Mouse (Mus musculus) ES-E14 (cell line): ENCODE data around the gene Carmil1. TPM values are rescaled to one million over a fixed set of nuclear protein-coding genes. Genes with fewer than 3 reads are reported as not detected.
A peak's percentile ranks its signal among the peaks of the same experiment; 100 is the strongest.

Experiments used
- DNase-seq: peaks from one replicate; pipeline ENCODE4 v3.0.0-alpha.2; 2013; ENCODE audit warnings: low read depth, low spot score
- H3K27ac ChIP-seq: 2 replicates; pipeline ENCODE4 v1.5.1; 2012; ENCODE audit warnings: low read depth, mild to moderate bottlenecking, low read length, moderate library complexity, mixed read lengths; ENCODE audit not compliant: poor library complexity, insufficient read depth, severe bottlenecking
- H3K36me3 ChIP-seq: 2 replicates; pipeline ENCODE4 v1.6.1; 2012; ENCODE audit warnings: mild to moderate bottlenecking, low read length, moderate library complexity, mixed read lengths; ENCODE audit not compliant: control insufficient read depth, poor library complexity, insufficient read depth, severe bottlenecking
- H3K4me1 ChIP-seq, 2 experiments: fragments of 150-350 bp in 1 of 2; sonication (generic) in 1 of 2; 2 replicates each; pipeline ENCODE4 v1.6.1; 2012; ENCODE audit warnings: low read length in 2 of 2, mild to moderate bottlenecking in 1 of 2, mixed read lengths in 1 of 2; ENCODE audit not compliant: control insufficient read depth in 2 of 2, insufficient read depth in 2 of 2, poor library complexity in 1 of 2
- H3K4me3 ChIP-seq, 2 experiments: fragments of 150-350 bp in 1 of 2; sonication (generic) in 1 of 2; 2 replicates each; pipeline ENCODE4 v1.5.1; 2012; ENCODE audit warnings: low read length in 2 of 2, low read depth in 1 of 2, mild to moderate bottlenecking in 1 of 2, mixed read lengths in 1 of 2; ENCODE audit not compliant: insufficient read depth in 1 of 2, poor library complexity in 1 of 2, severe bottlenecking in 1 of 2
- H3K9ac ChIP-seq: 2 replicates; pipeline ENCODE4 v1.6.1; 2012; ENCODE audit warnings: low read depth, mild to moderate bottlenecking, low read length, mixed read lengths; ENCODE audit not compliant: poor library complexity, insufficient read depth, severe bottlenecking
- H3K9me3 ChIP-seq: fragments of 150-350 bp; sonication (generic); 2 replicates; pipeline ENCODE4 v1.6.1; 2012; ENCODE audit warnings: low read depth, mild to moderate bottlenecking, low read length; ENCODE audit not compliant: control insufficient read depth, insufficient read depth
- CHD2 ChIP-seq: IDR thresholded peaks from 2 replicates; pipeline ENCODE4 v1.6.1; 2014; ENCODE audit warnings: mild to moderate bottlenecking, low read depth, low read length, inconsistent platforms
- HCFC1 ChIP-seq: IDR thresholded peaks from 2 replicates; pipeline ENCODE4 v1.6.1; 2012; ENCODE audit warnings: low read length, inconsistent platforms, borderline replicate concordance; ENCODE audit not compliant: insufficient read depth
- MAFK ChIP-seq: IDR thresholded peaks from 2 replicates; pipeline ENCODE4 v1.6.1; 2014; ENCODE audit warnings: mild to moderate bottlenecking, low read depth, low read length, inconsistent platforms; ENCODE audit not compliant: insufficient read depth
- ZC3H11A ChIP-seq: IDR thresholded peaks from 2 replicates; pipeline ENCODE4 v1.6.1; 2012; ENCODE audit warnings: low read depth, mild to moderate bottlenecking, inconsistent platforms, low read length, borderline replicate concordance
- ZNF384 ChIP-seq: IDR thresholded peaks from 2 replicates; pipeline ENCODE4 v1.6.1; 2012; ENCODE audit warnings: low read depth, low read length, inconsistent platforms
- in situ Hi-C, 2 experiments: fragments of 600-800 bp; cut with MboI; formaldehyde crosslinking; loops; one replicate each; pipeline ENCODE4 v1.15.1; 2025; ENCODE audit warnings: low sequenced_read_pairs in 2 of 2, inconsistent platforms in 1 of 2; ENCODE audit not compliant: unreplicated experiment in 2 of 2
- total RNA-seq: library from RNA; depleted of rRNA; stranded (reverse); fragments of 300-350 nt; gene quantifications from 2 replicates; pipeline ENCODE4 v1.2.3, GENCODE M21; 2012

Gene Carmil1
- total RNA-seq, 1 experiment: 17.0 TPM

- H3K36me3 ChIP-seq: peaks cover 2% of the 10 kb centered on the region; the same call in 1 of the 2 replicates
- H3K4me3 ChIP-seq: peak overlapping the region; percentile 89 to 93; a peak in 3 of 4 replicates
- DNase-seq: no peak
- no peak overlapping the region for H3K27ac ChIP-seq
- in situ Hi-C loops: no loop called here
- no peak overlapping the region for H3K9ac ChIP-seq
- TF ChIP-seq MAFK (no peak), ZC3H11A (no peak), CHD2 (no peak), HCFC1 (no peak), ZNF384 (no peak)
- H3K4me1 ChIP-seq: peaks cover 0 to 6% of the 10 kb centered on the region in 2 experiments; a peak in 2 of 4 replicates
- no peaks in the 10 kb centered on the region for H3K9me3 ChIP-seq
Measured at GRCm38 (mm10) chr13:24279407-24279761, 1.2 kb downstream of the Carmil1 start.

DNA sequence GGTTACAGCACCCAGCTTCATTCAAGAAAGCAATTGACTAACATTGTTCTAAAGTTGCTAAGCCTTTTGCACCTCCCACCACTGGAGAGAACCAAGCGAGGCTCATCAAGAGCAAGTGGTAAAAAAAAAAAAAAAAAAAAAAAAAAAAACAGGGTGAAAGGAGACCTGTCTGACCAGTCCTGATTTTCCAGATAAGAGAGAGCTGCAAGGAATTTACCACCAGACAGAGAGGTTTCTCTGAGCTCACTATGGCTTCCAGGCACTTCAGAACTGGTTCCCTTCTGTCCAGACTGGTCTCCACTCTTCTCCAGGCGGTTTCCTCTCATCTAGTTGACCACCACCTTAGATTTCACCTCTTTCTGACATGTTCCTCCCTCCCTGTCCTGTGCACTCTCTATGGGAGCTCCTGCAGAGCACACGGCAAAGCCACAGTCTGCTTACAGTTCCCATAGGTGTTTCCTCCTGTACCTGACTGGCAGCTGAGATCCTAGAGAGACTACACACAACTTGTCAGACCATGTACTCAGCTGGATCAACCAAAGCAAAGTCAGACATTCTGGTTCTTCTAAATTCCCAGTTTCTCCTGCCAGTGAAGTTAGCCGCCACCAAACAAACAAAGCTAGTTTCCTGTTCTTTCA lies 7.7 kb downstream of the Carmil1 start:
- Histone ChIP-seq H3K27ac (no peak overlapping the region), H3K9ac (no peak overlapping the region), H3K4me3 (no peak overlapping the region), H3K4me1 (peaks cover 0 to 2% of the 10 kb centered on the region in 2 experiments; a peak in 1 of 4 replicates), H3K36me3 (peaks cover 2% of the 10 kb centered on the region; the same call in 1 of the 2 replicates), H3K9me3 (no peaks in the 10 kb centered on the region)
- DNase-seq: no peak
- in situ Hi-C loops: no loop called here
- TF ChIP-seq ZNF384: peak; percentile 73
- TF ChIP-seq CHD2: no peak

DNA sequence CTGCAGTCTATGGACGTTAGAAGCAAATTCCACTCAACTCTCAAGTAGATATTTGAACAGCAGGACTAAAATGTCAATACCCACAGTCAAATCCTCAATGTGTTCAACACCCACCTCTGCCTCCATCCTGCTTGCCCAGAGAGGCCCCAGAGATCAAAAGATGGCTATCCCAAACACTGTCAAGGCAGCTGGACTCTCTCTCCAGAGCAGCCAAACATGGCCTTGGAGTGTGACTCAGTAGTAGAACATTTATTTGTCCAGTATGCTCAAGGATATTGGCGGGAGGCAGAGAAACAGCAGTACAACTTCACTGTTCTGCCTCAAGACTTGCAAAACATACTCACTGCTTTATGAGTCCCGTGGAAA lies 11.5 kb downstream of the Carmil1 start:
- TF ChIP-seq MAFK (no peak), ZNF384 (no peak), ZC3H11A (no peak), CHD2 (no peak), HCFC1 (no peak)
- in situ Hi-C loops: no loop called here
- Histone ChIP-seq H3K9ac (no peak overlapping the region), H3K4me3 (no peak overlapping the region), H3K36me3 (no peaks in the 10 kb centered on the region), H3K4me1 (peaks cover 0 to 2% of the 10 kb centered on the region in 2 experiments; a peak in 1 of 4 replicates), H3K27ac (no peak overlapping the region), H3K9me3 (no peaks in the 10 kb centered on the region)
- DNase-seq: no peak

GRCm38 (mm10) chr13:24268355-24269099 lies 12.1 kb downstream of the Carmil1 start:
- no peak overlapping the region for H3K4me3 ChIP-seq

More at GRCm38 (mm10) chr13:24268355-24269099, 12.1 kb downstream of the Carmil1 start:
- Histone ChIP-seq H3K27ac (no peak overlapping the region), H3K9me3 (no peaks in the 10 kb centered on the region), H3K36me3 (no peaks in the 10 kb centered on the region), H3K4me1 (peaks cover 0 to 2% of the 10 kb centered on the region in 2 experiments; a peak in 1 of 4 replicates), H3K9ac (no peak overlapping the region)
- DNase-seq: no peak
- TF ChIP-seq CHD2 (no peak), ZNF384 (no peak), ZC3H11A (no peak), MAFK (no peak), HCFC1 (no peak)
- in situ Hi-C loops: no loop called here
